Mouse (Mus musculus): Measurements from ENCODE around the gene Tcaf3. TPM values are rescaled to one million over a fixed set of nuclear protein-coding genes. Genes with fewer than 3 reads are reported as not detected.
A peak's percentile ranks its signal among the peaks of the same experiment; 100 is the strongest.

Tcaf3 gene
- total and polyA plus RNA-seq, 2 experiments from 2014 or later: not detected

DNA sequence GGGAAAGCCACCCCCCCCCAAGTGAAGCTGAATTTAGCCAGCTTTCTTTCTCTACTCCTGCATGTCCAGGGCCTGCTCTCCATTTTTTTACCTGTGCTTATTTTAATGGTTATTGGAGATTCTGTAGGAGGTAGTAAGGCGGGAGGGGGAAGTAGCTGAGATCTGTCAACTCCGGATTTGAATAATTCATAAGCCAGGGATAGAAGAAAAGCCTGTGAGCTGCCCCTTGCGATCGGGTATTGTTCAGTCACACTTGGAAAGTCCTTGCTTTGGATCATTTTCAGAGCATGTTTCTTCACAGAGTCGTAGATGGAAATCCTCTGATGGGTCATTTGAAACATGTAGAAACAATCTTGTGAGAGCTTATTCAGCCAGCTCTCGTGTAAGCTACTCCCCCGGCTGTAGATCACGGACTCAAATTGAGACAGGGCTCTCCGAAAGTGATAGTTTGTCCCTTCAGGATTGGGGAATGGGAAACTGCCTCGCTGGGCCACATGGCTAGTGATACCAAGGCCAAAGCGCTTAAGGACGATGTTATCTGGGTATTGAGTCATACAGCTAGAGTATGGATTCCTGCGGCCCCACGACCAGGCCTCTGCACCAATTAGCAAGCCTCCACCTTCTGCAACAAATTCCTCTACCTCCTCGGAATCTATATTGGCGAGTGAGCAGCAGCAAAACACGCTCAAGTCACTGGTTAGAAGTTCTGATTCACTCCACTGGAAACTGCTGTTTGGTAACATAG, 4.2 kb downstream of the Tcaf3 start:
- Histone ChIP-seq H3K27me3 (ENCODE audit: insufficient read depth, low read length) (no peaks in the 10 kb centered on the region), H3K4me2 (ENCODE audit: low read depth, low read length) (no peak overlapping the region), H3K4me3 (ENCODE audit: low read length) (no peak overlapping the region), H3K4me1 (ENCODE audit: insufficient read depth, low read length) (no peaks in the 10 kb centered on the region), H3K9me3 (ENCODE audit: low read length) (no peaks in the 10 kb centered on the region), H3K9ac (replicated peaks; ENCODE audit: low read length) (no peak overlapping the region), H3K27ac (no peak overlapping the region), H3K36me3 (ENCODE audit: insufficient read depth, low read length) (no peaks in the 10 kb centered on the region)
- no peak for TF ChIP-seq CTCF (IDR thresholded peaks at IDR 0.05; ENCODE audit: low read depth)
- no peak for DNase-seq (ENCODE audit: low spot score)
- ATAC-seq: no peak
- WGBS: 58% methylated on average over 17 of the region's 17 CpGs

- Histone ChIP-seq H3K4me2 (ENCODE audit: low read depth, low read length) (no peak overlapping the region), H3K27ac (no peak overlapping the region), H3K27me3 (ENCODE audit: insufficient read depth, low read length) (no peaks in the 10 kb centered on the region), H3K9ac (replicated peaks; ENCODE audit: low read length) (no peak overlapping the region), H3K4me1 (ENCODE audit: insufficient read depth, low read length) (no peaks in the 10 kb centered on the region), H3K9me3 (ENCODE audit: low read length) (no peaks in the 10 kb centered on the region), H3K4me3 (ENCODE audit: low read length) (no peak overlapping the region), H3K36me3 (ENCODE audit: insufficient read depth, low read length) (no peaks in the 10 kb centered on the region)
- ATAC-seq: no peak
- no peak for DNase-seq (ENCODE audit: low spot score)
- WGBS: 82% methylated on average over 5 of the region's 5 CpGs
- peak; percentile 34; the same call in 1 of the 2 replicates for TF ChIP-seq CTCF (IDR thresholded peaks at IDR 0.05; ENCODE audit: low read depth)
These were observed 10.9 kb downstream of the Tcaf3 start for GRCm38 (mm10) chr6:42586569-42586968.

- DNase-seq (ENCODE audit: low spot score): peak; percentile 74
- H3K4me2 ChIP-seq (ENCODE audit: low read depth, low read length): 0 out of 2 replicates have a peak overlapping the region, but pooled peaks have one; percentile 26
- ATAC-seq: no peak
- 3% methylated on average over 7 of the region's 7 CpGs for WGBS
- H3K9ac ChIP-seq (replicated peaks; ENCODE audit: low read length): no peak overlapping the region
- peak; percentile 62 for TF ChIP-seq CTCF (IDR thresholded peaks at IDR 0.05; ENCODE audit: low read depth)
- H3K4me3 ChIP-seq (ENCODE audit: low read length): no peak overlapping the region
- H3K9me3 ChIP-seq (ENCODE audit: low read length): no peaks in the 10 kb centered on the region
- H3K27ac ChIP-seq: no peak overlapping the region
- H3K36me3 ChIP-seq (ENCODE audit: insufficient read depth, low read length): no peaks in the 10 kb centered on the region
- no peaks in the 10 kb centered on the region for H3K4me1 ChIP-seq (ENCODE audit: insufficient read depth, low read length)
- no peaks in the 10 kb centered on the region for H3K27me3 ChIP-seq (ENCODE audit: insufficient read depth, low read length)
These were observed 14.0 kb downstream of the Tcaf3 start for GRCm38 (mm10) chr6:42583488-42583872.

DNA sequence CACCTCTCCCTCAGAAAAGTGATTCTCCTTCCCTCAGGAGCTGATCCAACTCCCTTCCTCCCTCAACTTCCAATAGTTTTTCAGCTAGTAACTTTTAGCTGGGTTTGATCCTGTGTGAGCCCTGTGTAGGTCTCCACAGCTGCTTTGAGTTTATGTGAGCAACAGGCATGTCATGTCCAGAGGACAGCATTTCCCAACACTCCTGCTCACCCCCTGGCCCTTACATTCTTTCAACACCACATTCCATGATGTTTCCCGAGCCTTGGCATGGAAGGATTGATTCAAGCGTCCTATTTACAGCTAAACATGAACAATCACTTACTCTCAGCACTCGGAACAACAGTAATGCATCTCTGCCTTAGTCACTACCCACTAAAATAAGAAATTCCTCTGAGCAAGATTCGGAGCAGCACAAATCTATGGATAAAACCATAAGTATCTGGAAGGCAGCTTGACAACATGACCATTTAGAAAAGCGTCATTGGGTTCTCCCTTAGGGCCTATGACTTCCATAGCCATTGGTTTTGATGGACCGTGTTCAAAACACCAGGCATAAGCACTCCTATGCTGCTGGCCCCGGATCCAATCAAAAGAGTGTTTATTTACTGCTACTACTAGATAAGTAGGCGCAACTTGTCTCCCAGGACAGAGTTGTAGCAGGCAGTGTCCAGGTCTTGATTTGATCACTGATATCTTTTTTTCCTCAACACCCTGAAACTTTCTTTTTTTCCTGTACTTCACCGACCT, 14.6 kb downstream of the Tcaf3 start:
- ATAC-seq: no peak

GRCm38 (mm10) chr6:42578678-42579077, 18.8 kb downstream of the Tcaf3 start:
- no peaks in the 10 kb centered on the region for H3K36me3 ChIP-seq (ENCODE audit: insufficient read depth, low read length)
- no peak for ATAC-seq
- no peaks in the 10 kb centered on the region for H3K4me1 ChIP-seq (ENCODE audit: insufficient read depth, low read length)
- no peak overlapping the region for H3K27ac ChIP-seq
- no peak for DNase-seq (ENCODE audit: low spot score)
- H3K9ac ChIP-seq (replicated peaks; ENCODE audit: low read length): no peak overlapping the region
- TF ChIP-seq CTCF (IDR thresholded peaks at IDR 0.05; ENCODE audit: low read depth): no peak
- no peak overlapping the region for H3K4me3 ChIP-seq (ENCODE audit: low read length)
- H3K4me2 ChIP-seq (ENCODE audit: low read depth, low read length): no peak overlapping the region
- 87% methylated on average over 4 of the region's 4 CpGs for WGBS
- H3K9me3 ChIP-seq (ENCODE audit: low read length): no peaks in the 10 kb centered on the region
- no peaks in the 10 kb centered on the region for H3K27me3 ChIP-seq (ENCODE audit: insufficient read depth, low read length)

More for the DNA sequence above, 14.6 kb downstream of the Tcaf3 start:
- Histone ChIP-seq H3K4me1 (ENCODE audit: insufficient read depth, low read length) (no peaks in the 10 kb centered on the region), H3K9me3 (ENCODE audit: low read length) (no peaks in the 10 kb centered on the region), H3K9ac (replicated peaks; ENCODE audit: low read length) (no peak overlapping the region), H3K4me3 (ENCODE audit: low read length) (no peak overlapping the region), H3K4me2 (ENCODE audit: low read depth, low read length) (0 out of 2 replicates have a peak overlapping the region, but pooled peaks have one; percentile 26), H3K36me3 (ENCODE audit: insufficient read depth, low read length) (no peaks in the 10 kb centered on the region), H3K27me3 (ENCODE audit: insufficient read depth, low read length) (no peaks in the 10 kb centered on the region), H3K27ac (no peak overlapping the region)
- no peak for DNase-seq (ENCODE audit: low spot score)
- WGBS: 68% methylated on average over 9 of the region's 9 CpGs
- no peak for TF ChIP-seq CTCF (IDR thresholded peaks at IDR 0.05; ENCODE audit: low read depth)

GRCm38 (mm10) chr6:42577433-42577832, 20.1 kb downstream of the Tcaf3 start:
- Histone ChIP-seq H3K36me3 (ENCODE audit: insufficient read depth, low read length) (no peaks in the 10 kb centered on the region), H3K9ac (replicated peaks; ENCODE audit: low read length) (no peak overlapping the region), H3K4me2 (ENCODE audit: low read depth, low read length) (no peak overlapping the region), H3K9me3 (ENCODE audit: low read length) (no peaks in the 10 kb centered on the region), H3K27ac (no peak overlapping the region), H3K27me3 (ENCODE audit: insufficient read depth, low read length) (no peaks in the 10 kb centered on the region), H3K4me1 (ENCODE audit: insufficient read depth, low read length) (no peaks in the 10 kb centered on the region), H3K4me3 (ENCODE audit: low read length) (no peak overlapping the region)
- WGBS: 90% methylated on average over 2 of the region's 2 CpGs
- DNase-seq (ENCODE audit: low spot score) (no peak), ATAC-seq (no peak)
- no peak for TF ChIP-seq CTCF (IDR thresholded peaks at IDR 0.05; ENCODE audit: low read depth)

All from hindbrain, postnatal 0 days (tissue).